Mouse (Mus musculus) forebrain, postnatal 0 days (tissue): ENCODE results near the gene Cand2. TPM values are rescaled to one million over a fixed set of nuclear protein-coding genes. Genes with fewer than 3 reads are reported as not detected.

Source experiments
- ATAC-seq: fragments of 200-750 bp; cut with Nextera tagmentation; 2 replicates; pipeline ENCODE4 v1.8.0; 2017; ENCODE audit warnings: mild to moderate bottlenecking, moderate library complexity
- DNase-seq: peaks from one replicate; pipeline ENCODE4 v3.0.0-alpha.2; 2015
- H3K27ac ChIP-seq: fragments of 300-500 bp; sonication (generic); 2 replicates; pipeline ENCODE4 v1.5.1; 2014; ENCODE audit warnings: low read depth, mild to moderate bottlenecking, antibody characterized with exemption, low read length, moderate library complexity, mixed read lengths
- H3K27me3 ChIP-seq: fragments of 300-500 bp; sonication (generic); 2 replicates; pipeline ENCODE4 v1.6.1; 2014; ENCODE audit warnings: mild to moderate bottlenecking, low read length, mixed read lengths; ENCODE audit not compliant: insufficient read depth
- H3K36me3 ChIP-seq: fragments of 300-500 bp; sonication (generic); 2 replicates; pipeline ENCODE4 v1.6.1; 2014; ENCODE audit warnings: mild to moderate bottlenecking, moderate library complexity; ENCODE audit not compliant: insufficient read depth
- H3K4me1 ChIP-seq: fragments of 300-500 bp; sonication (generic); 2 replicates; pipeline ENCODE4 v1.6.1; 2014; ENCODE audit warnings: antibody characterized with exemption; ENCODE audit not compliant: insufficient read depth
- H3K4me2 ChIP-seq: fragments of 300-500 bp; sonication (generic); 2 replicates; pipeline ENCODE4 v1.6.1; 2014; ENCODE audit warnings: low read depth, mild to moderate bottlenecking, moderate library complexity
- H3K4me3 ChIP-seq: fragments of 300-500 bp; sonication (generic); 2 replicates; pipeline ENCODE4 v1.5.1; 2014; ENCODE audit warnings: low read depth, low read length, mixed read lengths
- H3K9ac ChIP-seq: fragments of 300-500 bp; sonication (generic); 2 replicates; pipeline ENCODE4 v1.6.1; 2014; ENCODE audit warnings: mild to moderate bottlenecking
- H3K9me3 ChIP-seq: fragments of 300-500 bp; sonication (generic); 2 replicates; pipeline ENCODE4 v1.6.1; 2016; ENCODE audit warnings: low read length
- CTCF ChIP-seq: sonication (generic); IDR thresholded peaks from 2 replicates; pipeline ENCODE4 v1.5.1; 2016; ENCODE audit warnings: antibody characterized with exemption, control low read depth, low read depth
- WGBS: fragments of 180-500 bp; shearing (Covaris S2); extraction: QIAGEN DNeasy Blood & Tissue Kit; methylation state at CpG from one replicate; pipeline ENCODE4 v1.1.7; 2014; 5-methylcytosine and 5-hydroxymethylcytosine counted together
- polyA plus RNA-seq: library from polyadenylated mRNA; unstranded; fragments of >200 nt; fragmentation: Nextera tagmentation; extraction: Ambion mirVana; gene quantifications from 2 replicates; pipeline ENCODE4 v1.2.1, GENCODE M21; 2015
- total RNA-seq: library from RNA; depleted of rRNA; stranded (reverse); fragments of >200 nt; gene quantifications from 2 replicates; pipeline ENCODE4 v1.2.3, GENCODE M21; 2014; rRNA removed

The Cand2 gene
- 5.2 and 6.6 TPM in 2 replicates for total RNA-seq
- polyA plus RNA-seq: 2.9 and 4.2 TPM in 2 replicates

DNA sequence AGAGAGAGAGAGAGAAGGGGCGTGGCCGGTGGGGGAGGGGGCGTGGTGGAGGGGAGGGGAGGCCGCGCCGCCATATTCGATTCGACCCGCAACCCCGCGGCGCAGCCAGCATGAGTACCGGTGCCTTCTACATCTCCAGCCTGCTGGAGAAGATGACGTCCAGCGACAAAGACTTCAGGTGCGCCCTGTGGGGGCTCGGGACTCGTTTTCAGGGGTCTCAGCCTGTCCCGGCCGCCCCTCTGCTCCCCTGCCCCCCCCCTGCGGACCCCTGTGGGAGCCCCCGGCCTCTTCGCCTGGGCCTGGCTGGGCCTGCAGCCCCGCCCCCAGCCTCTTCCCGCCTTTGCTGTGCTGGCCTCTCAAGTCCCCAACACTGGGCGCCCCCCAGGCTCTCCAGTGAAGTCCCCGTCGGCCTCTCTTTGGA is at the start of gene Cand2:
Gene Cand2 (plus strand): TSS at position 38 of the 421 bp plus-strand sequence.
- peak within 1 kb of the TSS; percentile 75 for H3K9ac ChIP-seq
- H3K36me3 ChIP-seq: no peaks in the 10 kb centered on the region
- ATAC-seq (peak; percentile 79), DNase-seq (peak; percentile 75)
- 5% methylated on average over 25 of the region's 28 CpGs for WGBS
- H3K4me3 ChIP-seq: peak within 1 kb of the TSS; percentile 67
- peak within 1 kb of the TSS; percentile 85 for H3K4me2 ChIP-seq
- peak within 1 kb of the TSS; percentile 54 for H3K27ac ChIP-seq
- H3K27me3 ChIP-seq: no peaks in the 10 kb centered on the region
- peaks cover 22% of the 10 kb centered on the region; the same call in 1 of the 2 replicates for H3K4me1 ChIP-seq
- TF ChIP-seq CTCF: no peak
- H3K9me3 ChIP-seq: no peaks in the 10 kb centered on the region

GRCm38 (mm10) chr6:115727108-115727507 is 47.2 kb upstream of the Cand2 start:
- Histone ChIP-seq H3K36me3 (no peaks in the 10 kb centered on the region), H3K27ac (no peak overlapping the region), H3K9ac (no peak overlapping the region), H3K27me3 (no peaks in the 10 kb centered on the region), H3K9me3 (no peaks in the 10 kb centered on the region), H3K4me3 (no peak overlapping the region), H3K4me2 (no peak overlapping the region), H3K4me1 (no peaks in the 10 kb centered on the region)
- DNase-seq (peak; percentile 20), ATAC-seq (no peak)
- WGBS: 88% methylated on average over 1 of the region's 1 CpGs
- peak; percentile 55 for TF ChIP-seq CTCF

- ATAC-seq (no peak), DNase-seq (no peak)
- 58% methylated on average over 2 of the region's 2 CpGs for WGBS
- Histone ChIP-seq H3K4me3 (no peak overlapping the region), H3K9ac (no peak overlapping the region), H3K27me3 (no peaks in the 10 kb centered on the region), H3K4me2 (no peak overlapping the region), H3K27ac (no peak overlapping the region), H3K9me3 (no peaks in the 10 kb centered on the region), H3K36me3 (no peaks in the 10 kb centered on the region), H3K4me1 (no peaks in the 10 kb centered on the region)
- TF ChIP-seq CTCF: no peak
Measured at GRCm38 (mm10) chr6:115727570-115727969, 46.8 kb upstream of the Cand2 start.

DNA sequence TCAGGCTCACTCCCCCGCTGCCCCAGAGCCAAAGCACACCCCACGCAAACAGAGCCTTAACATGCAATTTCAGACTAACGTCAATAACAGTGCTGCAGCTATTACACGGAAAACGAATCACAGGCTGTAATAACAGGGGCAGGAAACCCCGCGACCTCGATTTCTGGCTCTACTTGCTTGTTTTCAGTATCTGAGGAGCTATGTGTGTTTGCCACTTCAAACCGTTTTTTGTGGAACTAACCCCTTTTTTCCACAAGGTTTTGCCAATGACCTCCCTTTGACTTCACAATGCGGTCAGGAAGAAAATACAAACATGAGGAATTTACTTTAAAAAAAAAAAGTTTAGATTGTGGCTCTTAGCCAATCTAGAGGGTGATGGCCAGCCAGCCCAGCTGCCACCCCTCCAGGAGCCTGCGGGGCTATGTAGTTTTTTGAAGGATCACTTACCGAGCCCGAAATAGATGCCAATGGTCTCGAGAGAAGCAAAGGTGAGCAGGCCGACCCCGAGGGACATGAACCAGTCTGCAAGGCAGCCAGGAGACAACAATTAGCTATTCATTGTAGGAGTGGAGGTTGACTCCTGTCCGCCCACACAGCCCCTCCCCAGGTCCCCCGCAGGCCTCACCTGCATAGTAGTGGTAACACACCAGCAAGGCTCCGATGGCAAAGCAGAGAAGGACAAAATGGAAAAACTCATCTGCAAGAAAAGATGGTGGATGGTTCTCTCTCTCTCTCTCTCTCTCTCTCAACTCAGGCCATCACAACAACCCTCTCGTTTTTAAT is 43.6 kb upstream of the Cand2 start:
- H3K9me3 ChIP-seq: no peaks in the 10 kb centered on the region
- no peaks in the 10 kb centered on the region for H3K4me1 ChIP-seq
- no peaks in the 10 kb centered on the region for H3K36me3 ChIP-seq
- no peak for TF ChIP-seq CTCF
- no peak for ATAC-seq
- H3K9ac ChIP-seq: no peak overlapping the region
- H3K4me2 ChIP-seq: no peak overlapping the region
- DNase-seq: no peak
- H3K27ac ChIP-seq: no peak overlapping the region
- no peaks in the 10 kb centered on the region for H3K27me3 ChIP-seq
- WGBS: 76% methylated on average over 20 of the region's 20 CpGs
- no peak overlapping the region for H3K4me3 ChIP-seq

DNA sequence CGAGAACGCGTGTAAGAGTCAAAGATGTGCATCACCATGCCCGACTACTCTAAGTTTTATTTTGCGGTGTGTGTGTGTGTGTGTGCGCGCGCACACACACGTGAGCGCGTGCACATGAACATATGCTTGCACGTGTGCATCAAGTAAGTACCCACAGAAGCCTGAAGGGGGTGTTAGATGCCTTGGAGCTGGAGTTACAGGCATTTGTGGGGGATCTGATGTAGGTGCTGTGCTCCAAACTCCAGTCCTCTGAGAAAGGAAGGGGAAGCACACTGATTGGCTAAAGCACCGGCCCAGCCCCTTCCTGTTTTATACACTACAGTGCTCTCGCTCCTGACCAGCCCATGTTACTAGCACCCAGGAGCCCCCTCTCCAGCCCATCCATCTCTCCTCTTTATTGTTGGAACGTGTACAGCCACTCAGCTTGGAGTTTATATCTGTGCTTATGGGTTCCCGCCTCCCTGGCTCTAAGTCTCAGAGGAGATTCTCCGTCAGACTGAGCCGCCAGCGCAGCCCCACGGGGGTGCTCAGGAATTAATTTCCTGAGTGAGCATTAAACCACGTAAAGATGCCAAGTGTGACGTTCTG is 41.9 kb upstream of the Cand2 start:
- no peak overlapping the region for H3K27ac ChIP-seq
- no peak overlapping the region for H3K9ac ChIP-seq
- H3K4me3 ChIP-seq: no peak overlapping the region
- 77% methylated on average over 22 of the region's 22 CpGs for WGBS
- no peaks in the 10 kb centered on the region for H3K36me3 ChIP-seq
- H3K4me2 ChIP-seq: no peak overlapping the region
- no peaks in the 10 kb centered on the region for H3K27me3 ChIP-seq
- DNase-seq (no peak), ATAC-seq (no peak)
- no peaks in the 10 kb centered on the region for H3K4me1 ChIP-seq
- TF ChIP-seq CTCF: no peak
- no peaks in the 10 kb centered on the region for H3K9me3 ChIP-seq

DNA sequence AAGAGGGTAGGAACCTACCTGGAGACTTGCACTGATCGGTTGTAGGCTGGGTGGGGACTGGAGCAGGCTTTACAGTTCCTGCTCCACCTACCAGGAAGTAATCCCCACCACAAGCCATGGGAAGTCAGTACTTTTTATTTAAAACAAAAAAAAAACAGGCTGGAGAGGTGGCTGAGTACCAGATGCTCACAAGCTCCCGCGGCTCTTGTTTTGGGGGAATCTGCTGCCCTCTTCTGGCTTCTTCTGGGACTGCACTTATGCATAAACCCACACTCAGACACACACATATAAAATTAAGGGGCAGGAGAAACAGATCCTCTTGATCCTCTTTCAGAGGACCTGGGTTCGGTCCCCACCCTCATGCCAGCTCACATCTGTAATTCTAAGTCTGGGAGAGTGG is 39.4 kb upstream of the Cand2 start:
- H3K4me2 ChIP-seq: no peak overlapping the region
- DNase-seq (peak; percentile 47), ATAC-seq (no peak)
- H3K9me3 ChIP-seq: no peaks in the 10 kb centered on the region
- no peaks in the 10 kb centered on the region for H3K27me3 ChIP-seq
- no peak overlapping the region for H3K4me3 ChIP-seq
- H3K4me1 ChIP-seq: no peaks in the 10 kb centered on the region
- no peak overlapping the region for H3K9ac ChIP-seq
- no peak overlapping the region for H3K27ac ChIP-seq
- TF ChIP-seq CTCF: peak; percentile 52
- 65% methylated on average over 4 of the region's 4 CpGs for WGBS
- no peaks in the 10 kb centered on the region for H3K36me3 ChIP-seq

DNA sequence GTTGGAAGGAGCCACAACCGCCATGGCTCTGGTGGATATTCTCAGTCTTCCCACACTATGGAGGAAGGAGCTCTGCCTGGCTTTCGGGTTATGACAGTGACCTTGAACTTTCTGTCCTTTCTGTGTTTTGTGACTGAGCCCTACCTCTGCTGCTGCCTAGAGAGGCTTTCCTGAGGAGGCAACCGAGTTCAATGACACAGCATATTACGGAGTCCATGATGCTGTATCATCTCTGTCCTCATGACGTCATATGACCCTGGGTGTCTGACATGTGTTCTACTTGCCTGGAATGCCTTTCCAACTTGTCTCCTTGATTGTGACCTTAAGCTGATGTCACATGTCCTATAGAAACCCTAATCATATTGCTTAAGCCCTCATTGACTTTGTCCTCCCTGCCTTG is 35.3 kb upstream of the Cand2 start:
- Histone ChIP-seq H3K9ac (no peak overlapping the region), H3K4me1 (no peaks in the 10 kb centered on the region), H3K27ac (no peak overlapping the region), H3K9me3 (no peaks in the 10 kb centered on the region), H3K4me2 (no peak overlapping the region), H3K36me3 (no peaks in the 10 kb centered on the region), H3K4me3 (no peak overlapping the region), H3K27me3 (no peaks in the 10 kb centered on the region)
- DNase-seq: no peak
- no peak for ATAC-seq
- TF ChIP-seq CTCF: no peak
- WGBS: 95% methylated on average over 5 of the region's 5 CpGs
